Mouse (Mus musculus): Measurements from ENCODE around the gene Pth1r. TPM values are rescaled to one million over a fixed set of nuclear protein-coding genes. Genes with fewer than 3 reads are reported as not detected.
A peak's percentile ranks its signal among the peaks of the same experiment; 100 is the strongest.

The Pth1r gene
- polyA plus RNA-seq, 1 experiment: 8.2 TPM

DNA sequence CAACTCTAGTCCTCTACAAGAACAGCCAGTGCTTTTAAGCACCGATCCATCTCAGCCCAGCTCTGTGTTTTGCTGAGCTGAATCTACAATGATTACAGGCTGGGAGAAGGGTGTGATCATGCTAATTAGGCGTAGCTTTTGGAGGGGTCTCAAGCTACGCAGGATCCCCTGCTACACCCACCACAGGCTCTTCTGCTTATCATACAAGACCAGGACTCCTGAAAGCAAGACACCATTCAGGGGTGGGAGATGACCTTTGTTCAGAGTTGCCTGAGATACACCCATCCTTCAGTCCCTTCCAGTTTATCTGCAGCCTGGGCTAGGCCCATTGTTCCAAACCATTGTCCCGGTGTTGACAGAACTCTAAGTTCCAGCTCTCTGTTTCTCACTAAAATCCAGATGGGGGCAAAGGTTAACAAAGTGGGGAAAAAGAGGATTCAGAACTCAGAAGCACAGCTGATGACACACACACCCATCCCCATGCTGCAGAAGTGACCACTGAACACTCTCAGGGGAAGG lies 6.0 kb upstream of the Pth1r start:
- H3K27ac ChIP-seq (ENCODE audit: insufficient read depth, low read length): no peak overlapping the region
- H3K4me3 ChIP-seq (ENCODE audit: insufficient read depth, low read length): no peak overlapping the region
- H3K4me1 ChIP-seq (ENCODE audit: control insufficient read depth, insufficient read depth, low read length): no peaks in the 10 kb centered on the region
- no peak for TF ChIP-seq CTCF (IDR thresholded peaks at IDR 0.05; ENCODE audit: extremely low read depth, insufficient read depth, low read length)
- TF ChIP-seq POLR2A (IDR thresholded peaks at IDR 0.05; ENCODE audit: extremely low read depth, insufficient read depth, low read length): no peak

GRCm38 (mm10) chr9:110751412-110751811 lies 4.5 kb upstream of the Pth1r start:
- Histone ChIP-seq H3K4me1 (ENCODE audit: control insufficient read depth, insufficient read depth, low read length) (no peaks in the 10 kb centered on the region), H3K4me3 (ENCODE audit: insufficient read depth, low read length) (no peak overlapping the region), H3K27ac (ENCODE audit: insufficient read depth, low read length) (no peak overlapping the region)
- TF ChIP-seq CTCF (IDR thresholded peaks at IDR 0.05; ENCODE audit: extremely low read depth, insufficient read depth, low read length) (no peak), POLR2A (IDR thresholded peaks at IDR 0.05; ENCODE audit: extremely low read depth, insufficient read depth, low read length) (no peak)

DNA sequence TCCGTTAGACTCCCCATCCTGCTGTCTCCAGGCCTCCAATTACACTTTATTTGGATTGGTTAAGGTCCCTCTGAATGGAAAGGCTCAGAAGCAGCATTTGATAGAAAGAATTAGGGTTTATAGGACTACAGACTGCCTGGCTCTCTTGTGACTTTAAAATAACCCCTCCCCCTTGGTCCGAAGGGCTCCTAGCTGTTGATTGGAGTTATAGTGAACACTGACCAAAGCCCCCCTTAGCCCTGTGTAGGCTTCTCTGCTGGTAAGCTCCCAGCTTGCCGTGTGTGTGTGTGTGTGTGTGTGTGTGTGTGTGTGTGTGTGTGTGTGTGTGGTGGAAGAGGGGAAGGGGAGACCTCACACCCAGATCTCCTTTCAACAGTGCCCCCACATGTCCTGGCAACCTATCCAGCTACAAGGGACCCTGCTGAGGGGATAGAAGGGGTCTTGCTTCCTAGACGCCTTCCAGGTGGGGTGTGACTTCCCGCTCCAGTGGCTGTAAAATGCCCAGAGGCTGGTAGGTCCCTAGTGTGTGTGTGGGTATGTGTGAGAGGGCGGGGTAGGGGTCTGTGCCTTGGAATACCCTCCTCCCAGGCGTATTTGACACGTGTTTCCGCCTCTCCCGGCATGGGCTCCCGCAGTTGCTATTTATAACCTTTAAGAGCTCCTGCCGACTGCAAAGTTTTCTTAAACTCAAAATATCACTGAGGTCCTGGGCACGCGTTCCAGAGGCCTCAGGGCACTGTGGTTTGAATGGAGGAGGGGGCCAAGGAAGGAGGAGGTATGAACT lies 3.7 kb upstream of the Pth1r start:
- Histone ChIP-seq H3K4me1 (ENCODE audit: control insufficient read depth, insufficient read depth, low read length) (no peaks in the 10 kb centered on the region), H3K27ac (ENCODE audit: insufficient read depth, low read length) (no peak overlapping the region), H3K4me3 (ENCODE audit: insufficient read depth, low read length) (no peak overlapping the region)
- TF ChIP-seq CTCF (IDR thresholded peaks at IDR 0.05; ENCODE audit: extremely low read depth, insufficient read depth, low read length): no peak
- no peak for TF ChIP-seq POLR2A (IDR thresholded peaks at IDR 0.05; ENCODE audit: extremely low read depth, insufficient read depth, low read length)

- TF ChIP-seq CTCF (IDR thresholded peaks at IDR 0.05; ENCODE audit: extremely low read depth, insufficient read depth, low read length) (no peak), POLR2A (IDR thresholded peaks at IDR 0.05; ENCODE audit: extremely low read depth, insufficient read depth, low read length) (no peak)
- no peaks in the 10 kb centered on the region for H3K4me1 ChIP-seq (ENCODE audit: control insufficient read depth, insufficient read depth, low read length)
- H3K4me3 ChIP-seq (ENCODE audit: insufficient read depth, low read length): no peak overlapping the region
- no peak overlapping the region for H3K27ac ChIP-seq (ENCODE audit: insufficient read depth, low read length)
Measured at GRCm38 (mm10) chr9:110748451-110748850, 1.5 kb upstream of the Pth1r start.

GRCm38 (mm10) chr9:110746238-110746637 lies 707 bp downstream of the Pth1r start:
- no peak for TF ChIP-seq CTCF (IDR thresholded peaks at IDR 0.05; ENCODE audit: extremely low read depth, insufficient read depth, low read length)
- TF ChIP-seq POLR2A (IDR thresholded peaks at IDR 0.05; ENCODE audit: extremely low read depth, insufficient read depth, low read length): no peak
- Histone ChIP-seq H3K4me1 (ENCODE audit: control insufficient read depth, insufficient read depth, low read length) (no peaks in the 10 kb centered on the region), H3K4me3 (ENCODE audit: insufficient read depth, low read length) (no peak overlapping the region), H3K27ac (ENCODE audit: insufficient read depth, low read length) (no peak overlapping the region)

DNA sequence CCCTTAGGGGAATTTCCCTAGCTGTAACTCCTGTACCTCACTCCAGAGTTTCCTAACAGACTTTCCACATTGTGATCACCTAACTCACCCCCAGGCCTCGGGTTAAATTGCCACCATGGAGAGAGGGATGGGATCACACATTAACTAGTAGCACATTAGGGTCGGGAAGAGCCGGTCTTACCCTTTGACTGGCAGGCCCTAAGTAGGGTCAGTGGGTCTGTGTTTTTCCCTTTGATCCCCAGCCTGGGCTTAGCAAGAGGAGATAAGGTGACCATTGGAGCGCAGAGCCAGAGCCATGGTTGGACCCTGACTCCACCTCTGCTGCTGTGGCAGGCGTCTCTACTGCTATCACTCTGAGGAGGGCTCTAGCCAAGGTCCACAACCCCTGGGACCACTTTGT lies 1.2 kb downstream of the Pth1r start:
- no peaks in the 10 kb centered on the region for H3K4me1 ChIP-seq (ENCODE audit: control insufficient read depth, insufficient read depth, low read length)
- no peak overlapping the region for H3K4me3 ChIP-seq (ENCODE audit: insufficient read depth, low read length)
- TF ChIP-seq POLR2A (IDR thresholded peaks at IDR 0.05; ENCODE audit: extremely low read depth, insufficient read depth, low read length): no peak
- H3K27ac ChIP-seq (ENCODE audit: insufficient read depth, low read length): no peak overlapping the region

GRCm38 (mm10) chr9:110743456-110744323 lies 3.3 kb downstream of the Pth1r start:
- no peak for TF ChIP-seq CTCF (IDR thresholded peaks at IDR 0.05; ENCODE audit: extremely low read depth, insufficient read depth, low read length)
- TF ChIP-seq POLR2A (IDR thresholded peaks at IDR 0.05; ENCODE audit: extremely low read depth, insufficient read depth, low read length): no peak
- no peaks in the 10 kb centered on the region for H3K4me1 ChIP-seq (ENCODE audit: control insufficient read depth, insufficient read depth, low read length)
- no peak overlapping the region for H3K27ac ChIP-seq (ENCODE audit: insufficient read depth, low read length)
- H3K4me3 ChIP-seq (ENCODE audit: insufficient read depth, low read length): no peak overlapping the region; the same call in 1 of the 2 replicates

- H3K4me3 ChIP-seq (ENCODE audit: insufficient read depth, low read length): peak overlapping the region; percentile 33
- H3K4me1 ChIP-seq (ENCODE audit: control insufficient read depth, insufficient read depth, low read length): no peaks in the 10 kb centered on the region
- TF ChIP-seq POLR2A (IDR thresholded peaks at IDR 0.05; ENCODE audit: extremely low read depth, insufficient read depth, low read length) (no peak), CTCF (IDR thresholded peaks at IDR 0.05; ENCODE audit: extremely low read depth, insufficient read depth, low read length) (no peak)
- H3K27ac ChIP-seq (ENCODE audit: insufficient read depth, low read length): no peak overlapping the region
Measured at GRCm38 (mm10) chr9:110742951-110743455, 3.9 kb downstream of the Pth1r start.

DNA sequence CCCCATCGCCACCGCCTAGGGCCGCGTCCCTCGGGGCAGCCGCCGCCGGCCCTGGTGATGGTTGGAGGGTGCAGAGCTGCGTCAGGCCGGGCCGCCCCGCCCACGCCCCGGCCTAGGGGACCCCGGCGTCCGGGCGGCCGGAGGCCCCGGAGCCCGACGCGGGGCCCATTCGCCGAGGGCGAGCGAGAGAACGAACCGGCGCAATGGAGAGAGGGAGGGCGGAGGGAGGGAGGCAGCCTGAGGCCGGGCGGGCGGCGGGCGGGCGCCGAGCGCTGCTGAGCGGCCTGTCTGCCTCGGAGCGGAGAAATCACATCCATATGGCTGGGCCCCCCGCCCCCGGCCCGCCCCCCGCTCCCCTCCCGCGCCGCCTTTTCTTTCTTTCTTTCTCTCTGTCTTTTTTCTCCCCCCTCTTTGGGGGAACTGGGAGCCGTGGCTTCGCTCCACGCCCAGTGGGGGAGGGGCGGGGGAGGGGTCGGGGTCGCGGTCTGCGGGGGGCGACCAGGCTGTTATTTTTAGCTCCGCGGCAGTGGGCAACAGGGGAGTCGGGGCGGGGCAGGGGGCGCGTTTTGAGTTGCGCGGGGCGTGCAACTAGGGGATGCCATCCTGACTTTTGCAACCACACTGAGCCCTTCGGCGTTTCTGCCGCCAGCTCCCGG lies 4.5 kb downstream of the Pth1r start:
- Histone ChIP-seq H3K4me3 (ENCODE audit: insufficient read depth, low read length) (peak overlapping the region; percentile 33), H3K27ac (ENCODE audit: insufficient read depth, low read length) (no peak overlapping the region), H3K4me1 (ENCODE audit: control insufficient read depth, insufficient read depth, low read length) (no peaks in the 10 kb centered on the region)
- TF ChIP-seq POLR2A (IDR thresholded peaks at IDR 0.05; ENCODE audit: extremely low read depth, insufficient read depth, low read length): no peak
- no peak for TF ChIP-seq CTCF (IDR thresholded peaks at IDR 0.05; ENCODE audit: extremely low read depth, insufficient read depth, low read length)

All from cortical plate, adult 2 months (tissue).